Mouse (Mus musculus): Measurements from ENCODE around the gene Cul4a. TPM values are rescaled to one million over a fixed set of nuclear protein-coding genes. Genes with fewer than 3 reads are reported as not detected.
A peak's percentile ranks its signal among the peaks of the same experiment; 100 is the strongest.

Cul4a gene
- polyA plus RNA-seq, 1 experiment from 2014 or later = 84.0 TPM

DNA sequence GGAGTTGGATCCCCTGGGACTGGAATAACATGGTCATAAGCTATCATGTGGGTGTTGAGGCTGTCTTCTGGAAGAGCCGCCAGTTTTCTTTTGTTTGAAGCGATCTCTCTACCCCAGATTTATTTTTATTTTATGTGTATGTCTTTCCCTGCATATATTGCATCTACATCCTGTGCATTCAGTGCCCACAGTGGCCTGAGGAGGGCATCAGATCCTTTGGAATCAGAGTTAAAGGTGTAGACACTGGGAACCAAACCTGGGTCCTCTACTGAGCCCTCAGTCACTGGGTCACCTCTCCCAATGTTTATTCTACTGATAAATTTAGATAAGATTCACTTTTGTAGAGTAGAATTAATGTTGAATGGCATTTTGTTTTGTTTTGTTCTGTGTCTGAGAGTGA lies 43.9 kb downstream of the Cul4a start:
- Histone ChIP-seq H3K9ac (no peak overlapping the region), H3K9me3 (no peaks in the 10 kb centered on the region), H3K4me2 (no peak overlapping the region), H3K36me3 (replicated peaks) (peaks cover 50% of the 10 kb centered on the region), H3K4me3 (replicated peaks) (no peak overlapping the region), H3K4me1 (no peaks in the 10 kb centered on the region), H3K27ac (no peak overlapping the region), H3K27me3 (no peaks in the 10 kb centered on the region)
- no peak for ATAC-seq (ENCODE audit: low FRiP score)
- WGBS = 96% methylated on average over 2 of the region's 2 CpGs

DNA sequence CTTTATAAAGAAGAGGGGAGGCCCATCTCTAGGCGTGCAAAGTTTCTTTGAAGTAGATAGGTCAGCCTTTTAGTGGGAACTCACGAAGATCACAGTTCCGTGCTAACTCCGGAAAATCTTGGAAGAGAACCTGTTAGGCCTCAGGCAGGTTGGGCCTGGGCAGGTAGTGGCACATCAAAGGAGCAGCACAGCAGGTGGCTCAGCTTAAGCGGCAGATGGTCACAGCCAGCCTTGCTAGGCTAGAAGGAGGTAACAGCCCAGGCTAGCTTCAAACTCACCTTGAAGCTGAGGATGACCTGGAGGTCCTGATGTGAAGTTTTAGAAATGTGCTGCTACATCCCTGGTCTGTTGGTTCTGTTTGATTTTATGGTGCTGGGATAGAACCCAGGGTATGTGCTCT lies 44.4 kb downstream of the Cul4a start:
- no peak for ATAC-seq (ENCODE audit: low FRiP score)
- Histone ChIP-seq H3K36me3 (replicated peaks) (peaks cover 44% of the 10 kb centered on the region), H3K27me3 (no peaks in the 10 kb centered on the region), H3K9ac (no peak overlapping the region), H3K4me3 (replicated peaks) (no peak overlapping the region), H3K27ac (no peak overlapping the region), H3K4me2 (no peak overlapping the region), H3K4me1 (no peaks in the 10 kb centered on the region), H3K9me3 (no peaks in the 10 kb centered on the region)
- 64% methylated on average over 5 of the region's 5 CpGs for WGBS

DNA sequence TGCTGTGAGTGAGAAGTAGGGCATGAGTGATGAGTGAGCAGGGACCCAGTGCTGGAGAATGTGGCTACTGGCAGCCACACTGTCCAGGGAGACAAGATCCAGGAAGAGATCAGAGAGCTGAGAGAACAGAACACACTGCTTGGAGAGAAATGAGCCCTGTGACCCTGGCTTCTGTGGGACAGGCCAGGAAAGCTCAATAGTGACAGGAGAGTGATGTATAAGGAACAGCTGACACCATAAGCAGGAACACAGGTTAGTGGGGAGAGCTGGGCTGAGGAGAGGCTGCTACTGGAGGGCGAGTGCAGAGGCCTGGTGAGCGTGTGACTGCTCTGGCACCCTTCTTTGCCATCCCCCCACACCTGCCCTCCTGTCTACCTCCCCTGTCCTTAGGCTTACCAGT lies 45.5 kb downstream of the Cul4a start:
- no peak overlapping the region for H3K27ac ChIP-seq
- 68% methylated on average over 2 of the region's 2 CpGs for WGBS
- H3K36me3 ChIP-seq (replicated peaks) = peaks cover 33% of the 10 kb centered on the region
- no peak overlapping the region for H3K4me3 ChIP-seq (replicated peaks)
- no peaks in the 10 kb centered on the region for H3K9me3 ChIP-seq
- ATAC-seq (ENCODE audit: low FRiP score) = no peak
- no peak overlapping the region for H3K9ac ChIP-seq
- H3K4me2 ChIP-seq = no peak overlapping the region
- H3K4me1 ChIP-seq = no peaks in the 10 kb centered on the region
- H3K27me3 ChIP-seq = no peaks in the 10 kb centered on the region

- Histone ChIP-seq H3K4me3 (replicated peaks) (no peak overlapping the region), H3K4me2 (no peak overlapping the region), H3K27me3 (no peaks in the 10 kb centered on the region), H3K36me3 (replicated peaks) (peaks cover 8% of the 10 kb centered on the region), H3K4me1 (0 out of 2 replicates have a peak, but pooled peaks cover 4% of the 10 kb centered on the region), H3K9me3 (no peaks in the 10 kb centered on the region), H3K9ac (no peak overlapping the region), H3K27ac (no peak overlapping the region)
- ATAC-seq (ENCODE audit: low FRiP score) = no peak
- 85% methylated on average over 9 of the region's 9 CpGs for WGBS
Measured at GRCm38 (mm10) chr8:13154099-13154498, 48.7 kb downstream of the Cul4a start.

DNA sequence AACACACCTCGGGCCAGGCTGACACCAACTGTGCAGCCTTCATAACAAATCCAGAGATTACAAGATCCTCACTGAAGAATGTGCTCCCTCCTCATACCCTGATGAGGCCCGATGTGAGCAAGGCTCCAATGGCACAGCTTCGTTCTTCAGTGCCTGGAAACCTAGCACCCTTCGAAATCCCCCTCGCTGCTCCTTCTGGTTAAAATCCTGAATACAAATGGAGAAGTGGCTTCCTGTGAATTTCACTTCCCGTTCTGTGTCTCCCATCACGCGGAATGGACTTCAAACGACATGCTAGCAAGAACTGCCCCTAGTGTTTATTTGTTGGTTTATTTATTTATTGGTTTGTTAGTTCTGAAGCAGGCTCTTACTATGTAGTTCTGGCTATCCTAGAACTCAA lies 49.9 kb downstream of the Cul4a start:
- H3K4me2 ChIP-seq = no peak overlapping the region
- no peak for ATAC-seq (ENCODE audit: low FRiP score)
- H3K4me3 ChIP-seq (replicated peaks) = no peak overlapping the region
- 77% methylated on average over 9 of the region's 9 CpGs for WGBS
- H3K4me1 ChIP-seq = peaks cover 11% of the 10 kb centered on the region
- H3K9ac ChIP-seq = no peak overlapping the region
- no peaks in the 10 kb centered on the region for H3K9me3 ChIP-seq
- no peak overlapping the region for H3K27ac ChIP-seq
- peaks cover 3% of the 10 kb centered on the region; the same call in 1 of the 2 replicates for H3K36me3 ChIP-seq (replicated peaks)
- no peaks in the 10 kb centered on the region for H3K27me3 ChIP-seq

DNA sequence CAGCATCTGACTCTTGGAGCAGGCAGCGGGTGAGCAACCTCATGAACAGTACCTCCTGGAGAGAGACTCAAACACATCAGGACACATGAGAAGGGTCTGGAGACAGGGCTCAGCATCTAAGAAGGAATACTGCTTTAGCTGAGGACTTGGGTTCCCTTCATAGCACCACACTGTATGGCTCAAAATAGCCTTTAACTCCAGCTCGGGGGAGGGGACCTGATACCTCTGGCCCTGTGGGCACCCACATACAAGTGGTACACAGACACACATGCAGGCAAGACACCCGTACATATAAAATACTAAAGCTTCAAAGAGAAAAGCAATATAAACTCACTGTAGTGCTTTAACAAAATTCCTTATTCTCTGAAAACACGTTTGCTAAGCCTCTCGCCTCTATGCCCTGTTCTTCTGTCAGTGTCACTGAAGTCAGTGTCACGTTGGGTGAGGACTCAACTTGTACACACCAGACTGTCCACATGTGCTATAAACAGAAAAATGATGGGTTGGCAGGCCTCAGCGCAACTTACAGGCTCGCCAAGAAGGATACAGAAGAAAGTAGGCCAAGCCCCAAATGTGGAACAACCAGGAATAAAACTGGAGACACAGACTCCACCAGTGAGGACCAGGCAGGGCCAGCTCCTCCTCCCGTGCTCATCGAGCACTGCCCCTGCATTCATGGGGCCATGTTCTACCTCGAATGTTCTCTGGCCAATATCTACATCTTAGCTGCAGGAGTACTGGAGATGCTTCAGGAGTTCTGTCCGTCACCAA lies 51.1 kb downstream of the Cul4a start:
- Histone ChIP-seq H3K4me1 (peaks cover 12% of the 10 kb centered on the region), H3K4me3 (replicated peaks) (no peak overlapping the region), H3K9ac (no peak overlapping the region), H3K27me3 (no peaks in the 10 kb centered on the region), H3K9me3 (no peaks in the 10 kb centered on the region), H3K4me2 (no peak overlapping the region), H3K27ac (no peak overlapping the region), H3K36me3 (replicated peaks) (0 out of 2 replicates have a peak, but pooled peaks cover 3% of the 10 kb centered on the region)
- 78% methylated on average over 12 of the region's 12 CpGs for WGBS
- no peak for ATAC-seq (ENCODE audit: low FRiP score)

DNA sequence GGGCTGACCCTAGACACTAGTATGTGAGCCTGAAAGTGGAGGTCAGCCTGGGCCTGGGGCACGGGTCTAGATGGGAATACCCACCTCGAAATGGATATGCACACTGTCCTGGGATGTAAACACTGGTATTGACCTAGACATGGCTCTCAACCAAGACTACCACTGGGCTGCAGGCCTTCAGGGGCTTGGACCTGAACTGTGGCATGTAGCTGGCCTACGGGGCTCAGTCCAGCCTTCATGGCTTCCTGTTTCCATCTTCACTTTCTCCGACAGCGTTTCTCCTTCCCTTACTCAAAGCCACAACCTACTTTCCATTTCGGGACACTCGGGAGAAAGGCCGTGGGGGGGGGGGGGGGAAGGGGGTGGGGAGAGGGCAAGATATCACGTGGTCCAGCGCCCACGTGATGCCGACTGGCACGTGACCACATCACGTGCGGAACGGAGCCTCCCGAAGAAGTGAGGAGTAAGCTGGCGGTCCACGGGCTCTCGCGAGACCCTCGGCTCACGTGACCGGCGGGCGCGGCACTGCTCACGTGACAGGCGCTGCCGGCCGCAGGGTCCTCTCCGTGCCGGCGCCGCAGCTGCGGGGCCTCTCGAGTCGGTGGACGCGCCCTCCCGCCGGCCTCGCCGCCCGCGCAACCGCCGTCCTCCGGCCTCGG lies 53.4 kb downstream of the Cul4a start, which contains the start of gene Lamp1:
Gene Lamp1 (plus strand): TSS at position 444 of the 659 bp plus-strand sequence.
- Histone ChIP-seq H3K9me3 (no peaks in the 10 kb centered on the region), H3K36me3 (replicated peaks) (no peaks in the 10 kb centered on the region), H3K4me1 (peaks cover 12% of the 10 kb centered on the region), H3K4me2 (peak within 1 kb of the TSS; percentile 76), H3K9ac (peak within 1 kb of the TSS; percentile 96), H3K27ac (peak within 1 kb of the TSS; percentile 65), H3K27me3 (no peaks in the 10 kb centered on the region), H3K4me3 (replicated peaks) (peak within 1 kb of the TSS; percentile 93)
- WGBS = 1% methylated on average over 32 of the region's 50 CpGs
- peak; percentile 99 for ATAC-seq (ENCODE audit: low FRiP score)

GRCm38 (mm10) chr8:13159377-13159881 lies 54.0 kb downstream of the Cul4a start:
- ATAC-seq (ENCODE audit: low FRiP score) = peak; percentile 75
- WGBS = 2% methylated on average over 43 of the region's 49 CpGs
- H3K36me3 ChIP-seq (replicated peaks) = no peaks in the 10 kb centered on the region
- peaks cover 12% of the 10 kb centered on the region for H3K4me1 ChIP-seq
- peak overlapping the region; percentile 96 for H3K9ac ChIP-seq
- no peaks in the 10 kb centered on the region for H3K27me3 ChIP-seq
- no peaks in the 10 kb centered on the region for H3K9me3 ChIP-seq
- H3K27ac ChIP-seq = peak overlapping the region; percentile 65
- peak overlapping the region; percentile 76 for H3K4me2 ChIP-seq
- H3K4me3 ChIP-seq (replicated peaks) = peak overlapping the region; percentile 93

DNA sequence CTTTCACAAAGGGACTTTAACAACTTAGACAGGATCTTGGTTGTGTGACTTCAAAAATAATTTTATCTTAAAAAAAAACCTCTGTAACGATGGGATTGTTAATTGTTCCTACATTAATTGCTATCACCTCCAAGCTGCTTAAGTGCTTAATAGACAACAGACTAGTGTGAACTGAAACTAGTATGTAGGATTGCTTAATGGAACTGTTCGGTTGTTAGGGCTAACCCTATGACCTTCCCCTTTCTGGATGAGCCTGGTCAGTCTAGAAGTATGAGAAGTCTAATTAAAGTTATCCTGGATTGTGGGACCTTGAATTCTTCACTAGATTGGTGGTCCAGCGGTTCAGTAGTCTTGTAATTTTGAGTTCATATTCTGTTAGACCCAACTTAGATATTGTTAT lies 55.3 kb downstream of the Cul4a start:
- Histone ChIP-seq H3K4me2 (peak overlapping the region; percentile 76), H3K4me1 (peaks cover 12% of the 10 kb centered on the region), H3K9ac (no peak overlapping the region), H3K27me3 (no peaks in the 10 kb centered on the region), H3K36me3 (replicated peaks) (0 out of 2 replicates have a peak, but pooled peaks cover 1% of the 10 kb centered on the region), H3K4me3 (replicated peaks) (peak overlapping the region; percentile 93; the same call in 1 of the 2 replicates), H3K27ac (no peak overlapping the region), H3K9me3 (no peaks in the 10 kb centered on the region)
- no peak for ATAC-seq (ENCODE audit: low FRiP score)
- 85% methylated on average over 3 of the region's 3 CpGs for WGBS

DNA sequence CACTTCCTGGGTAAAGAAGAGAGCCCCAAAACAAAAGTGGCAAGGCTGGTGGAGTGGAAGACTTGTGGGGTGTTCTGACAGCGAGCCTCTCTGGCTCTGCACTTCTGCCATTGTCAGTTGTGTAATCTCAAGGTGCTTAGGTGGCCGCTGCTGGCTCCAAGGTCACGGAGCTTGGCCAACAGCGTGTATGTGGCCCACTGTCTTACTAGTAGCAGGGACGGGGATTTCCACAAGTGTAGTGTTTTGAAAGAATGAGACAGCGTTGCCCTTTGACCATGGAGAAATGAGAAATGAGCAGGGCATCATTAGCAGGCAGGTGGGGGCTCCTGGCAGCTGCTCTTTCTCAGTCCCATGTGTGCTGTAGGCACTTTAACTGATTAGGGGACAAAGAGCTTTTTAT lies 56.7 kb downstream of the Cul4a start:
- H3K9me3 ChIP-seq = no peaks in the 10 kb centered on the region
- peaks cover 12% of the 10 kb centered on the region for H3K4me1 ChIP-seq
- H3K4me3 ChIP-seq (replicated peaks) = no peak overlapping the region
- no peak for ATAC-seq (ENCODE audit: low FRiP score)
- 0 out of 2 replicates have a peak, but pooled peaks cover 8% of the 10 kb centered on the region for H3K36me3 ChIP-seq (replicated peaks)
- no peaks in the 10 kb centered on the region for H3K27me3 ChIP-seq
- H3K27ac ChIP-seq = no peak overlapping the region
- H3K9ac ChIP-seq = no peak overlapping the region
- WGBS = 82% methylated on average over 6 of the region's 6 CpGs
- no peak overlapping the region for H3K4me2 ChIP-seq

GRCm38 (mm10) chr8:13163563-13163962 lies 58.1 kb downstream of the Cul4a start:
- no peak overlapping the region for H3K27ac ChIP-seq
- H3K36me3 ChIP-seq (replicated peaks) = peaks cover 23% of the 10 kb centered on the region
- no peak overlapping the region for H3K9ac ChIP-seq
- no peak overlapping the region for H3K4me3 ChIP-seq (replicated peaks)
- WGBS = 95% methylated on average over 1 of the region's 1 CpGs
- H3K9me3 ChIP-seq = no peaks in the 10 kb centered on the region
- ATAC-seq (ENCODE audit: low FRiP score) = no peak
- no peak overlapping the region for H3K4me2 ChIP-seq
- no peaks in the 10 kb centered on the region for H3K27me3 ChIP-seq
- peaks cover 9% of the 10 kb centered on the region for H3K4me1 ChIP-seq

GRCm38 (mm10) chr8:13164361-13164760 lies 58.9 kb downstream of the Cul4a start:
- Histone ChIP-seq H3K27me3 (no peaks in the 10 kb centered on the region), H3K4me2 (no peak overlapping the region), H3K9ac (no peak overlapping the region), H3K36me3 (replicated peaks) (peaks cover 31% of the 10 kb centered on the region), H3K27ac (no peak overlapping the region), H3K4me3 (replicated peaks) (no peak overlapping the region), H3K9me3 (no peaks in the 10 kb centered on the region), H3K4me1 (peaks cover 8% of the 10 kb centered on the region)
- 91% methylated on average over 5 of the region's 5 CpGs for WGBS
- no peak for ATAC-seq (ENCODE audit: low FRiP score)
